Mouse (Mus musculus) kidney, embryonic 16.5 days (tissue): Measurements from ENCODE around the gene Tmc2. TPM values are rescaled to one million over a fixed set of nuclear protein-coding genes. Genes with fewer than 3 reads are reported as not detected.

Source experiments
- ATAC-seq: fragments of 200-750 bp; cut with Nextera tagmentation; 2 replicates; pipeline ENCODE4 v1.8.0; 2017; ENCODE audit warnings: moderate TSS enrichment; ENCODE audit not compliant: low FRiP score, low TSS enrichment
- H3K27ac ChIP-seq: fragments of 300-500 bp; sonication (generic); 2 replicates; pipeline ENCODE4 v1.5.1; 2014; ENCODE audit warnings: low read length
- H3K27me3 ChIP-seq: fragments of 300-500 bp; sonication (generic); 2 replicates; pipeline ENCODE4 v1.6.1; 2014; ENCODE audit warnings: low read length, control low read depth, mixed read lengths; ENCODE audit not compliant: insufficient read depth
- H3K36me3 ChIP-seq: fragments of 300-500 bp; sonication (generic); 2 replicates; pipeline ENCODE4 v1.6.1; 2014; ENCODE audit warnings: low read length, control low read depth, mixed read lengths; ENCODE audit not compliant: insufficient read depth
- H3K4me1 ChIP-seq: fragments of 300-500 bp; sonication (generic); 2 replicates; pipeline ENCODE4 v1.6.1; 2014; ENCODE audit warnings: low read length, control low read depth, mixed read lengths; ENCODE audit not compliant: insufficient read depth
- H3K4me2 ChIP-seq: fragments of 300-500 bp; sonication (generic); replicated peaks from 2 replicates; pipeline ENCODE4 v1.6.1; 2014; ENCODE audit warnings: low read depth, low read length
- H3K4me3 ChIP-seq: fragments of 300-500 bp; sonication (generic); 2 replicates; pipeline ENCODE4 v1.5.1; 2014; ENCODE audit warnings: mild to moderate bottlenecking, low read length
- H3K9ac ChIP-seq: fragments of 300-500 bp; sonication (generic); replicated peaks from 2 replicates; pipeline ENCODE4 v1.6.1; 2014; ENCODE audit warnings: low read length
- H3K9me3 ChIP-seq: fragments of 300-500 bp; sonication (generic); 2 replicates; pipeline ENCODE4 v1.6.1; 2016; ENCODE audit warnings: low read length, control low read depth
- WGBS: fragments of 180-500 bp; shearing (Covaris S2); extraction: QIAGEN DNeasy Blood & Tissue Kit; methylation state at CpG from one replicate; pipeline ENCODE4 v1.1.7; 2014; 5-methylcytosine and 5-hydroxymethylcytosine counted together
- polyA plus RNA-seq: library from polyadenylated mRNA; unstranded; fragments of >200 nt; fragmentation: Nextera tagmentation; extraction: Ambion mirVana; gene quantifications from 2 replicates; pipeline ENCODE4 v1.2.1, GENCODE M21; 2015

Gene Tmc2
- polyA plus RNA-seq, 1 experiment from 2014 or later: not detected

DNA sequence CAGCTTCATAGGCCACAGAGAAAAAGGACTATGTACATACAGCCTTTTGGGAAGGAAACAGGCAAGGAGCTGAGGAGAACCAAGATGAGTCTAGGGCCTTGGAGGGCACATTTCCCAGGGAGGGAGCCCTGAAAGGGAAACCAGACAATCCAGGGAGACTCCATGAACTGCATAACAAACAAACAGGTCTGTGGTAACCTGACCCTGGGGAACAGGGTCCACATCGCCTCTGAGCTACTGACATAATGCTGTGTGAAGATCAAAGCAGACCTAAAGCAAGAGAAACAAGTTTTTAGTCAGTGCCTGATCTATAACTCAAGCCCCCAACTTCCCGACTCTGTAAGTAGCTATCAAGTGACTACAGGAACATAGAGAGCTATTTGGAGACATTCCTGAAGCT lies 23.3 kb upstream of the Tmc2 start:
- Histone ChIP-seq H3K36me3 (peaks cover 70% of the 10 kb centered on the region), H3K27me3 (no peaks in the 10 kb centered on the region), H3K9me3 (no peaks in the 10 kb centered on the region), H3K9ac (no peak overlapping the region), H3K4me3 (no peak overlapping the region), H3K4me2 (no peak overlapping the region), H3K27ac (no peak overlapping the region), H3K4me1 (peaks cover 2% of the 10 kb centered on the region)
- 59% methylated on average over 2 of the region's 2 CpGs for WGBS
- ATAC-seq: no peak

GRCm38 (mm10) chr2:130176820-130177219 lies 18.2 kb upstream of the Tmc2 start:
- Histone ChIP-seq H3K36me3 (peaks cover 45% of the 10 kb centered on the region), H3K9ac (peak overlapping the region; percentile 100), H3K4me3 (peak overlapping the region; percentile 87), H3K4me1 (peaks cover 19% of the 10 kb centered on the region), H3K4me2 (peak overlapping the region; percentile 83), H3K27ac (no peak overlapping the region), H3K9me3 (no peaks in the 10 kb centered on the region), H3K27me3 (no peaks in the 10 kb centered on the region)
- WGBS: 59% methylated on average over 8 of the region's 8 CpGs
- ATAC-seq: no peak

- Histone ChIP-seq H3K4me3 (peak overlapping the region; percentile 87), H3K27me3 (no peaks in the 10 kb centered on the region), H3K4me1 (peaks cover 19% of the 10 kb centered on the region), H3K9me3 (no peaks in the 10 kb centered on the region), H3K36me3 (peaks cover 30% of the 10 kb centered on the region), H3K27ac (peak overlapping the region; percentile 97), H3K4me2 (peak overlapping the region; percentile 83), H3K9ac (peak overlapping the region; percentile 100)
- ATAC-seq: 0 out of 2 replicates have a peak, but pooled peaks have one; percentile 3
- under 1% methylated on average over 11 of the region's 11 CpGs for WGBS
Measured at GRCm38 (mm10) chr2:130178381-130178705, 16.7 kb upstream of the Tmc2 start.

- peak within 1 kb of the TSS; percentile 87 for H3K4me3 ChIP-seq
- no peaks in the 10 kb centered on the region for H3K27me3 ChIP-seq
- H3K4me2 ChIP-seq: peak within 1 kb of the TSS; percentile 83
- WGBS: 0% methylated on average over 81 of the region's 81 CpGs
- H3K9me3 ChIP-seq: no peaks in the 10 kb centered on the region
- peaks cover 24% of the 10 kb centered on the region for H3K36me3 ChIP-seq
- H3K4me1 ChIP-seq: peaks cover 19% of the 10 kb centered on the region
- peak; percentile 88 for ATAC-seq
- peak within 1 kb of the TSS; percentile 97 for H3K27ac ChIP-seq
- H3K9ac ChIP-seq: peak within 1 kb of the TSS; percentile 100
Measured at GRCm38 (mm10) chr2:130178706-130179506, 16.1 kb upstream of the Tmc2 start, which contains the start of gene Snrpb. Snrpb (minus strand) TSS chr2:130179403.

DNA sequence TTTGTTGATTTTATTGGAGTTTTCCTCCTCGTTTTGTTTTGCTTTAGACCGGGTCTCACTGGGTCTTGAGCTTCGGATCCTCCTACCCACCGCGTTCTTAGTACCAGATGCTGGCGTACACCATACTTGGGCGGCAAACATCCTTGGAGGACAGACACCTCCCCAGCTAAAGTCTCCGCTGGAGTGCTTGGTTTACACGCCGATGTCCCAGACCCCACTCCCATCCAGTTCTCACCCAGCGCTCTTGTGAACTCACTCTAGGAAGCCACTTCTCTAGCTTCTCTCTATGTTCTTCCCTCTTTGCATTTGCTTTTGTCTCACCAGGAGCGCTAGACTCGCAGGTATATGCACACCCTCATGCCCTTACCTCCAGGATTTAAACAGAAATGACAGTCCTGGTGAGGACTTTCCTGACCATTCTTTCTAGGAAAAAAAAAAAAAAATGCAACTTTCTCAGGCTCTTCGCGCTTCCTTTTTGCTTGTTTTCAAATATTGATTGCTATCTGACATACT lies 15.4 kb upstream of the Tmc2 start:
- Histone ChIP-seq H3K4me1 (peaks cover 19% of the 10 kb centered on the region), H3K27me3 (no peaks in the 10 kb centered on the region), H3K27ac (peak overlapping the region; percentile 97), H3K4me3 (peak overlapping the region; percentile 87), H3K9me3 (no peaks in the 10 kb centered on the region), H3K36me3 (peaks cover 18% of the 10 kb centered on the region), H3K9ac (peak overlapping the region; percentile 81), H3K4me2 (peak overlapping the region; percentile 83)
- 2% methylated on average over 15 of the region's 15 CpGs for WGBS
- ATAC-seq: peak; percentile 83

DNA sequence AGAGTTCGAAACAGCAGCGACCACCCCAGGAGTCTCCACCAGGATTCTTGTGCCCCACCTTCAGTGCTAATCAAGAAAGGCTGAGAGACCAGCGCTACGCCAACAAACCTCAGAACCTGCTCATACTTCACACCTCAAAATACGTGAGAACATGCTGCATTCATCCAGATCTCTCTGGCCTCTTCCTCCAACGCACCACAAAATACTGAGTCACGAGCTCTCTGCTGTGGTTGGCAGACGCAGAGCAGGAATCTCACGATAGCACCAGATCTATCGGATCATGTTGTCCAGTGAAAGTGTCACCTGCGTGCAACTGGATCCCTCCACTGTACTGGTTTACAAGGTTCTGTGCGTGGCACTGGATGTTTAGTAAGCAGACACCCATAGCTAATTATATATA lies 6.6 kb upstream of the Tmc2 start:
- H3K9me3 ChIP-seq: peaks cover 2% of the 10 kb centered on the region; the same call in 1 of the 2 replicates
- H3K27ac ChIP-seq: no peak overlapping the region
- WGBS: 85% methylated on average over 12 of the region's 12 CpGs
- no peaks in the 10 kb centered on the region for H3K4me1 ChIP-seq
- H3K36me3 ChIP-seq: no peaks in the 10 kb centered on the region
- no peak for ATAC-seq
- no peak overlapping the region for H3K4me2 ChIP-seq
- no peak overlapping the region for H3K4me3 ChIP-seq
- no peak overlapping the region for H3K9ac ChIP-seq
- no peaks in the 10 kb centered on the region for H3K27me3 ChIP-seq

- Histone ChIP-seq H3K36me3 (no peaks in the 10 kb centered on the region), H3K4me3 (no peak overlapping the region), H3K27ac (no peak overlapping the region), H3K27me3 (no peaks in the 10 kb centered on the region), H3K4me2 (no peak overlapping the region), H3K9ac (no peak overlapping the region), H3K9me3 (no peaks in the 10 kb centered on the region), H3K4me1 (no peaks in the 10 kb centered on the region)
- no peak for ATAC-seq
- 84% methylated on average over 5 of the region's 5 CpGs for WGBS
Measured at GRCm38 (mm10) chr2:130200961-130201360, 6.0 kb downstream of the Tmc2 start.

DNA sequence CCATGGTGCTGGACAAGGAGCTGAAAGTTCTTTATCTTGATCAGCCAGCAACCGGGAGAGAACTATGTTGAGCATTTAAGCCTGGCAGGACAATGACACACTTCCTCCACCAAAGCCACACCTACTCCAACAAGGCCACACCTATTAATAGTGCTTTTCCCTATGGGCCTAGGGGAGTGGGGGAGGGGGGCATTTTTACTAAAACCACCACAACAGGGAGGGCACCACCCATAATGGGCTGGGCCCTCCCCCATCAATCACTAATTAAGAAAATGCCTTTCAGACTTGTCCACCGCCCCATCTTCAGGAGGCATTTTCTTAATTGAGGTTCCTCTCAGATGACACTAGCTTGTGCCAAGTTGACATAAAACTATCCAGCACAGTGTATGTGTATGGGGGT lies 12.4 kb downstream of the Tmc2 start:
- no peaks in the 10 kb centered on the region for H3K9me3 ChIP-seq
- WGBS: 73% methylated on average over 2 of the region's 2 CpGs
- no peak overlapping the region for H3K27ac ChIP-seq
- no peaks in the 10 kb centered on the region for H3K36me3 ChIP-seq
- no peaks in the 10 kb centered on the region for H3K4me1 ChIP-seq
- no peaks in the 10 kb centered on the region for H3K27me3 ChIP-seq
- H3K4me3 ChIP-seq: no peak overlapping the region
- H3K9ac ChIP-seq: no peak overlapping the region
- ATAC-seq: no peak
- no peak overlapping the region for H3K4me2 ChIP-seq

GRCm38 (mm10) chr2:130207996-130208395 lies 13.0 kb downstream of the Tmc2 start:
- H3K9ac ChIP-seq: no peak overlapping the region
- H3K27me3 ChIP-seq: no peaks in the 10 kb centered on the region
- H3K27ac ChIP-seq: no peak overlapping the region
- H3K36me3 ChIP-seq: no peaks in the 10 kb centered on the region
- H3K4me3 ChIP-seq: no peak overlapping the region
- 87% methylated on average over 3 of the region's 3 CpGs for WGBS
- no peak overlapping the region for H3K4me2 ChIP-seq
- H3K4me1 ChIP-seq: no peaks in the 10 kb centered on the region
- no peaks in the 10 kb centered on the region for H3K9me3 ChIP-seq
- ATAC-seq: no peak

DNA sequence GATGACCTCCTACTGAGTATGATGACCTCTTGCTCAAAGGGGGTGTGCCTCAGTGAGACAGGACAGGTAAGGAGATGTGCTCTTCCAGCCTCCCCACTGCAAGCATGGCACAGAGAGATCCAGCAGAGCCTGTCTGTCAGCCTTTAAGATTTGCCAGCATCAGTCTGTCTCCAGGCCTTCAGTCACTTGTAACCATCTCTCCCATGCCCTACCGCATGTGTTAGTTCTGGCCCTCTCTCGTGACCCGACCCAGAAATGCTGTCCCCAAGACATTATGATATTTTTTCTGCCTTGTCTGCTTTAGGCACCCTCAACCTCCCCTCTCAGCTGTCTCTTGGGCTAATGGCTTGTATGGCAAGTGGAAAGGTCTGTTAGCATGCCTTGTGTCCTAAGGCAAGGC lies 14.6 kb downstream of the Tmc2 start:
- H3K27me3 ChIP-seq: no peaks in the 10 kb centered on the region
- no peaks in the 10 kb centered on the region for H3K4me1 ChIP-seq
- no peak overlapping the region for H3K9ac ChIP-seq
- no peak overlapping the region for H3K4me3 ChIP-seq
- WGBS: 92% methylated on average over 3 of the region's 3 CpGs
- no peak overlapping the region for H3K4me2 ChIP-seq
- no peaks in the 10 kb centered on the region for H3K9me3 ChIP-seq
- no peaks in the 10 kb centered on the region for H3K36me3 ChIP-seq
- H3K27ac ChIP-seq: no peak overlapping the region
- no peak for ATAC-seq
